Mouse (Mus musculus) CD4-positive helper T cell, adult 2 months (primary cell): ENCODE measurements around the gene Hes6.

ENCODE experiments used
- DNase-seq: peaks from one replicate; pipeline ENCODE4 v3.0.0-alpha.2; 2012; ENCODE audit warnings: low read depth, missing footprints, low spot score

The Hes6 gene

GRCm38 (mm10) chr1:91441855-91442254, 28.0 kb upstream of the Hes6 start:
- DNase-seq = no peak

- no peak for DNase-seq
Measured at GRCm38 (mm10) chr1:91439776-91440175, 25.9 kb upstream of the Hes6 start.

GRCm38 (mm10) chr1:91437573-91437972, 23.7 kb upstream of the Hes6 start:
- DNase-seq = no peak

- no peak for DNase-seq
Measured at GRCm38 (mm10) chr1:91437083-91437400, 23.2 kb upstream of the Hes6 start.

GRCm38 (mm10) chr1:91436380-91437082, 22.7 kb upstream of the Hes6 start:
- DNase-seq = no peak

GRCm38 (mm10) chr1:91435606-91436130, 21.8 kb upstream of the Hes6 start:
- no peak for DNase-seq

GRCm38 (mm10) chr1:91434905-91435304, 21.1 kb upstream of the Hes6 start:
- DNase-seq = no peak

GRCm38 (mm10) chr1:91430761-91431160, 16.9 kb upstream of the Hes6 start:
- DNase-seq = no peak

- no peak for DNase-seq
Measured at GRCm38 (mm10) chr1:91429212-91429611, 15.4 kb upstream of the Hes6 start.

GRCm38 (mm10) chr1:91428614-91429013, 14.8 kb upstream of the Hes6 start:
- DNase-seq = peak; percentile 69

- no peak for DNase-seq
Measured at GRCm38 (mm10) chr1:91426397-91426796, 12.6 kb upstream of the Hes6 start.

- no peak for DNase-seq
Measured at GRCm38 (mm10) chr1:91420601-91421065, 6.8 kb upstream of the Hes6 start.

- DNase-seq = no peak
Measured at GRCm38 (mm10) chr1:91419862-91420600, 6.2 kb upstream of the Hes6 start.

GRCm38 (mm10) chr1:91417991-91418390, 4.2 kb upstream of the Hes6 start:
- DNase-seq = no peak

- DNase-seq = no peak
Measured at GRCm38 (mm10) chr1:91415311-91415710, 1.5 kb upstream of the Hes6 start.

- DNase-seq = no peak
Measured at GRCm38 (mm10) chr1:91414903-91415302, 1.1 kb upstream of the Hes6 start.

GRCm38 (mm10) chr1:91413536-91413897, 321 bp downstream of the Hes6 start:
- no peak for DNase-seq

- DNase-seq = peak; percentile 95
Measured at GRCm38 (mm10) chr1:91413030-91413506, 770 bp downstream of the Hes6 start.

- no peak for DNase-seq
Measured at GRCm38 (mm10) chr1:91412286-91413029, 1.4 kb downstream of the Hes6 start.

- peak; percentile 11 for DNase-seq
Measured at GRCm38 (mm10) chr1:91411631-91412285, 2.1 kb downstream of the Hes6 start.

- DNase-seq = no peak
Measured at GRCm38 (mm10) chr1:91407819-91408218, 6.0 kb downstream of the Hes6 start.
